Mouse (Mus musculus) mesoderm, embryonic 11.5 days (tissue): Measurements from ENCODE around the gene Capn1.

Source experiments
- DNase-seq: peaks from one replicate; pipeline ENCODE4 v3.0.0-alpha.2; 2012; ENCODE audit warnings: low read depth, low spot score

Capn1 gene

GRCm38 (mm10) chr19:5954031-5954710, 61.5 kb downstream of the Capn1 start:
- no peak for DNase-seq

- no peak for DNase-seq
These were observed 62.4 kb downstream of the Capn1 start for GRCm38 (mm10) chr19:5953201-5953770.

- DNase-seq: peak; percentile 37
These were observed 63.5 kb downstream of the Capn1 start for GRCm38 (mm10) chr19:5952071-5952691.

- no peak for DNase-seq
These were observed 64.1 kb downstream of the Capn1 start for GRCm38 (mm10) chr19:5951631-5952030.

- no peak for DNase-seq
These were observed 65.5 kb downstream of the Capn1 start for GRCm38 (mm10) chr19:5950218-5950617.

- no peak for DNase-seq
These were observed 69.8 kb downstream of the Capn1 start for GRCm38 (mm10) chr19:5945891-5946290.

- DNase-seq: no peak
These were observed 70.7 kb downstream of the Capn1 start for GRCm38 (mm10) chr19:5945027-5945426.

- no peak for DNase-seq
These were observed 71.6 kb downstream of the Capn1 start for GRCm38 (mm10) chr19:5944145-5944544.

- DNase-seq: no peak
These were observed 72.3 kb downstream of the Capn1 start for GRCm38 (mm10) chr19:5943404-5943803.

- no peak for DNase-seq
These were observed 73.1 kb downstream of the Capn1 start for GRCm38 (mm10) chr19:5942581-5942980.

GRCm38 (mm10) chr19:5940656-5941055, 75.0 kb downstream of the Capn1 start:
- no peak for DNase-seq

- DNase-seq: no peak
These were observed 75.5 kb downstream of the Capn1 start for GRCm38 (mm10) chr19:5940173-5940572.

- no peak for DNase-seq
These were observed 76.0 kb downstream of the Capn1 start for GRCm38 (mm10) chr19:5939715-5940114.
